Mouse (Mus musculus): Measurements from ENCODE around the gene Rac2.

GRCm38 (mm10) chr15:78521892-78522291, 50.7 kb downstream of the Rac2 start:
- TF ChIP-seq CTCF (IDR thresholded peaks at IDR 0.05; ENCODE audit: borderline replicate concordance, control insufficient read depth, extremely low read depth, insufficient read depth, low read length, poor library complexity) (no peak), POLR2A (IDR thresholded peaks at IDR 0.05; ENCODE audit: control insufficient read depth, extremely low read depth, insufficient read depth, low read length, poor library complexity) (no peak)

All from thymus, adult 2 months (tissue).